Mouse (Mus musculus) E14TG2a.4 (cell line): ENCODE results near the gene Nedd1.

Experiments used
- H3K27me3 ChIP-seq: 2 replicates; pipeline ENCODE4 v1.6.1; 2014; ENCODE audit warnings: low read length, control low read depth; ENCODE audit not compliant: insufficient read depth
- H3K36me3 ChIP-seq: 2 replicates; pipeline ENCODE4 v1.6.1; 2014; ENCODE audit warnings: low read length, control low read depth; ENCODE audit not compliant: insufficient read depth
- H3K4me1 ChIP-seq: replicated peaks from 2 replicates; pipeline ENCODE4 v1.6.1; 2014; ENCODE audit warnings: low read depth, low read length, control low read depth
- H3K4me3 ChIP-seq: replicated peaks from 2 replicates; pipeline ENCODE4 v1.5.1; 2014; ENCODE audit warnings: mild to moderate bottlenecking, low read length
- H3K9me3 ChIP-seq: 2 replicates; pipeline ENCODE4 v1.6.1; 2014; ENCODE audit warnings: low read length, control low read depth
- CTCF ChIP-seq: conservative IDR thresholded peaks from 2 replicates; pipeline ENCODE4 v1.5.1; 2014; ENCODE audit warnings: low read length
- NANOG ChIP-seq: IDR thresholded peaks from 2 replicates; pipeline ENCODE4 v1.6.1; 2014; ENCODE audit warnings: borderline replicate concordance, low read length, mixed read lengths
- POU5F1 ChIP-seq: IDR thresholded peaks from 2 replicates; pipeline ENCODE4 v1.6.1; 2014; ENCODE audit warnings: low read length, borderline replicate concordance

The Nedd1 gene

DNA sequence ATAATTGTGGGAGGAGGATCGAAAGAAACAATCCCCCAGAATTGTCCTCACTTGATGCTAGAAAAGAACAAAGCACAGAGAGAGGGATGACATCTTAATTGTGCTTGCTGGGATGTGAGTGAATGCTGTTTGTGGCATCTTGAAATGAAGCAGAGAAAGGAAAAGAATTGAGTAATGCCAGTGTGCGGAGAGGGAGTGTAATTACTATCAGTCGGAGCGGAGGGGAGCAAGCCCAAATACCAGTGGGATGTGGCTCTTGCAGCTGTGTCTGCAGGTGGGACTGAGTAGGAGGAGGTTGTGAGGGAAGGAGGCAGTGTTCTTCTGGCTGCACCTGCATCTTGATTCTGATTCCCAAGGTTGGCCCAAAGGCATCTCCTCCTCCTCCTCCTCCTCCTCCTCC, 69.0 kb downstream of the Nedd1 start:
- no peak for TF ChIP-seq CTCF
- no peak for TF ChIP-seq NANOG
- TF ChIP-seq POU5F1, result no peak
- no peaks in the 10 kb centered on the region for H3K4me1 ChIP-seq
- H3K27me3 ChIP-seq, result no peaks in the 10 kb centered on the region
- no peak overlapping the region for H3K4me3 ChIP-seq
- no peaks in the 10 kb centered on the region for H3K36me3 ChIP-seq
- no peaks in the 10 kb centered on the region for H3K9me3 ChIP-seq

DNA sequence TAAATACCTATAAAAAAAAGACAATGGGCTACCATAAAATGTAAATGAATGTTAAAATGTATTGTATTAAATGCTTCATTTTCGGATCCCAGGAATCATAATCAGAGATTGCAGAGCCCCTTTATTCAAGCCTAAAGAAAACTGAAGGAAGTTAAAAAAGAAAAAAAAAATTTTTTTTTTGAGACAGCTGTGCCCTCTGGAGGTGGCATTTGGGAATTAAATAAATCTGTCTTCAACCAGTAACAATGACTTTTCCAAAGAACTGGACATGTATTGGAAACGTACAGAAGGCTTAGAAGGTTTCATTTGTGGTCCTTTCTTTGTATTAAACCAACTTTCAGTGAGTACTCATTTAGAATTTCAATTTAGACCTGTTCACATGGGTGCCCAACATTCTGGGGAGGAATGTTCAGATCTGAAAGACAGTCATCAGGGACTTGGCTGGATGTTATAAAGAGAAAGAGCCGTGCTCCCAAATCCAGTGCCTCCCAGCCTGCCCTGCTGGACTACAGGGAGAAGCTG, 69.8 kb downstream of the Nedd1 start:
- H3K4me3 ChIP-seq, result no peak overlapping the region
- no peaks in the 10 kb centered on the region for H3K9me3 ChIP-seq
- H3K36me3 ChIP-seq, result no peaks in the 10 kb centered on the region
- no peaks in the 10 kb centered on the region for H3K27me3 ChIP-seq
- TF ChIP-seq NANOG, result no peak
- TF ChIP-seq POU5F1, result no peak
- no peak for TF ChIP-seq CTCF
- no peaks in the 10 kb centered on the region for H3K4me1 ChIP-seq

DNA sequence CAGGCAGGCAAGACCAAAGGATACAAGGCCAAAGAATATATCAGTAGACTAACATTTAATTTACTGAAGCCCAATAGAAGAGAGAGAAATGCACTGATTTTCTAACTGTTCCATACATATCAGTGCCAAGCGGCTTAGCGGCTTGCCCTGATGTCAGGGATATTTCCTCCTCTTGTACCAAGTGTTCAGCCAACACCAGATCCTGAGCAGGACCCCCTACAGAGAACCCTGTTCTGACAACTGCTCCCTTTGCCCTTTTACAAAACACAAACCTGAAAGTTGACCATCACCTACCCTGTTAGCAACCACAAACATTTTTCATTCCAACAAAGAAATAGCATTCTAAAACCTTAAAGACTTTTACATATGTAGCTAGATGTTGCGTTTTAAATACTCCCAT, 71.0 kb downstream of the Nedd1 start:
- H3K27me3 ChIP-seq, result no peaks in the 10 kb centered on the region
- H3K9me3 ChIP-seq, result no peaks in the 10 kb centered on the region
- no peaks in the 10 kb centered on the region for H3K36me3 ChIP-seq
- no peak overlapping the region for H3K4me3 ChIP-seq
- H3K4me1 ChIP-seq, result no peaks in the 10 kb centered on the region
- TF ChIP-seq CTCF, result no peak
- TF ChIP-seq NANOG, result no peak
- no peak for TF ChIP-seq POU5F1

DNA sequence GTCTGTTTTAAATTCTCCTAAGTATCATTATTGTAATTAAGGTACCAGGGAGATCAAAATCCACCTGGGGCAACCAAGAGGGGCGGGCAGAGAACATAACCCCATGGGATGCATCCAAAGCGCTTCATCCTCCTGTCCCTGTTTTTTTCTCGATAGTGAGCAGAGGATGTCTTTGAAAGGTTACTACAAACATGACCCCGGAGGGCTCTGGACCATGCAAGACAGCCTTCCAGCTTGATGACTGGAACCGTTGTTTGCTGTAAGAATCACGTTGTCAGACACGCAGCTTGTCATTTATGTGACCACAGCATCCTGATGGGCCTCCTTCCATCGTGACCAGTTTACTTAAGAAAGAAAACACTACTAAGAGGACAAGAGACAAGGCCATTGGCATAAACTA, 73.1 kb downstream of the Nedd1 start:
- Histone ChIP-seq H3K27me3 (no peaks in the 10 kb centered on the region), H3K9me3 (no peaks in the 10 kb centered on the region), H3K4me1 (no peaks in the 10 kb centered on the region; the same call in 1 of the 2 replicates), H3K4me3 (no peak overlapping the region), H3K36me3 (no peaks in the 10 kb centered on the region)
- TF ChIP-seq POU5F1 (no peak), CTCF (no peak), NANOG (no peak)

DNA sequence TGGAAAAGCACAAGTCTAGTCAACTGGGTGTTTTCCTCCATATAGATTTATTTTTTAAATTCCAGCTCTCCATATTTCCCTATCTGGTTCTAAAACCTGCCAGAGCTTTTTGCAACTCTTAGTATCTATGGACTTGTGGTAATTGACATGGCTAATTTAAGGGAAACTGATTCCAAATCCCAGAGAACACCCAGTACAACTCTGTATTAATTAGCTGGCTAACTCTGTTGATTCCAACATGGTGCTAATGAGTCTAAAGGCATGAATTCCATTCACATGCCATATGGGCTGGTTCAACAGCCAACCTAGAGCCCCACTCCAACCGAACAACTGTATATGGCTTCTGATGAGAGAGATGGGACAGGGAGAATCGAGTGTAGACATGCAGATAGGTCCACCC, 74.5 kb downstream of the Nedd1 start:
- Histone ChIP-seq H3K4me1 (no peaks in the 10 kb centered on the region; the same call in 1 of the 2 replicates), H3K36me3 (no peaks in the 10 kb centered on the region), H3K27me3 (no peaks in the 10 kb centered on the region), H3K9me3 (no peaks in the 10 kb centered on the region), H3K4me3 (no peak overlapping the region)
- TF ChIP-seq CTCF, result no peak
- no peak for TF ChIP-seq NANOG
- TF ChIP-seq POU5F1, result no peak

DNA sequence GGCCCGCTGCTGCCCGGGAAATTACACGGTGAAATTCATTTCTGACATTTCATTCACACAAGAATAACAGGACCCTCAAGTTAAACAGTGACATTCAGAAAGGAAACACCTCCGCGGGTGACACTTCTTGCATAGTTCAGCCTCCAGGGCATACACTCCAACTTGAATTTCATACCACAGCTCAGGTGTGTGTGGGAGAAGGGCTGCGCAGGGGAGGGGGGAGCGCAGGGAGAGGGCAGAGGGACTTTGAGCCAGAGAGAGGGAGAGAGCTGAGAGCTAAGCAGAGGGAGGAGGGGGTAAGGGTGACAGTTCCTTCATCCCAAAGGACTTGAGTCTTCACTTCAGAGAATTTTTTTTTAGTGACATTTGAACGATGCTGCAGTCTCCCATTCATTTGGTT, 78.2 kb downstream of the Nedd1 start:
- Histone ChIP-seq H3K4me3 (0 out of 2 replicates have a peak overlapping the region, but pooled peaks have one; percentile 37), H3K27me3 (no peaks in the 10 kb centered on the region), H3K9me3 (no peaks in the 10 kb centered on the region), H3K36me3 (no peaks in the 10 kb centered on the region), H3K4me1 (no peaks in the 10 kb centered on the region; the same call in 1 of the 2 replicates)
- TF ChIP-seq CTCF (no peak), NANOG (no peak), POU5F1 (no peak)

DNA sequence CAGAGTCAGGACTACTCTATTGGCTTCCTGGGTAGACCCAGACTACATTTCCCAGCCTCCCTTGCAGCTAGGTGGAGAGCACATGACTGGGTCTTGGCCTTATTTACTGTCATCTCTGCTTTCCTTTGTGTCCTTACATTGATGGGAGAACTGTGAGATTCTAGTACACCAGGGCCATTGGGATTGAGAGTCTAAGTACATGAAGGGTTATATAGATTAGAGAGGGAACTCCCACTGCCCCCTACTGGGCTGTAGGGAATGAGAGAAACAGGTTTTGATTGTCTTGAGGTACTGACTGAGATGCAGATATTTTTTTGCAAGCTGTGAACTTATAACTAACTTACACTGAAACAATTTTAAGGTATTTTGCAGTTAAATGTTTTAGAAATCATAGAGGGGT, 81.2 kb downstream of the Nedd1 start:
- Histone ChIP-seq H3K36me3 (no peaks in the 10 kb centered on the region), H3K4me1 (no peaks in the 10 kb centered on the region; the same call in 1 of the 2 replicates), H3K4me3 (no peak overlapping the region), H3K9me3 (peaks cover 18% of the 10 kb centered on the region), H3K27me3 (no peaks in the 10 kb centered on the region)
- no peak for TF ChIP-seq NANOG
- no peak for TF ChIP-seq POU5F1
- TF ChIP-seq CTCF, result no peak
